Mouse (Mus musculus) hindlimb bud, embryonic 11.5 days (tissue): Measurements from ENCODE around the gene Zfp692.
"Not testable (repeated sequence)": the region's sequence is repeated elsewhere in the genome, so short reads cannot be mapped to it uniquely, and the experiment has no call there.

Source experiments
- DNase-seq: peaks from one replicate; pipeline ENCODE4 v3.0.0-alpha.2; 2012; ENCODE audit warnings: low read depth, low spot score; ENCODE audit errors: extremely low spot score

Gene Zfp692

DNA sequence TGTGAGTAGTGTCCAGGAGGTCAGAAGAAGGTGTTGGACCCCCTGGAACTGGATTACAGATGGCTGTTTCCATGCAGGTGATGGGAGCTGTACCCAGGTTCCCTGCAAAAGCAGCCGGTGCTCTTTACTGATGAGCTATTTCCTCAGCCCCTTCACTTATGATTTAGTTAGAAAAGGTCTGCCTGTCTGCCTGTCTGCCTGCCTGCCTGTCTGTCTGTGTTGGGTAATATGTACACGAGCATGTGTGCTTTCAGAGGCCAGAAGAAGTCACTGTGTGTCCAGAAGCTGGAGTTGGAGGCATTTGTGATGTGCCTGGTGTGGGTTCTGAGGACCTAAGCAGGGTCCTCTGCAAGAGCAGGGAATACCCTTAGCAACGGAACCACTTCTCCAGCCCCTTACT lies 46.8 kb downstream of the Zfp692 start:
- no peak for DNase-seq

DNA sequence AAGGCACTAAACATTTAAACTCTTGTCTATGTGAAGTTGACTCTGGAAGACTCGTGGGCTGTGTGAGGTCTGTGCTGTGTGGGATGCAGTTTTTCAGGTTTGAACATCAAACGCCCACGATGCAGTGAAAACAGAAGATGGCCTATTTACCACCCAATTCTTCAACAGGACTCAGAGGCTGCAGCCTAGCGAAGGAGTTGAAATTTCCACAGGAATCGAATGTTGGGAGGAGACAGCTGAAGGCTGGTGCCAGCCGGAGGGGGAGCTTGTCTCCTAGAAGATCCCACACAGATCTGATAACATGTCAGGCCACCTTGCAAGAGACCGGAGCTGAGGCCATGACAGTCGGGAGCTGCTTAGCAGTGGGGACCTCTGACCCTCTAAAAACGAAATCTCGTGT lies 47.6 kb downstream of the Zfp692 start:
- no peak for DNase-seq

DNA sequence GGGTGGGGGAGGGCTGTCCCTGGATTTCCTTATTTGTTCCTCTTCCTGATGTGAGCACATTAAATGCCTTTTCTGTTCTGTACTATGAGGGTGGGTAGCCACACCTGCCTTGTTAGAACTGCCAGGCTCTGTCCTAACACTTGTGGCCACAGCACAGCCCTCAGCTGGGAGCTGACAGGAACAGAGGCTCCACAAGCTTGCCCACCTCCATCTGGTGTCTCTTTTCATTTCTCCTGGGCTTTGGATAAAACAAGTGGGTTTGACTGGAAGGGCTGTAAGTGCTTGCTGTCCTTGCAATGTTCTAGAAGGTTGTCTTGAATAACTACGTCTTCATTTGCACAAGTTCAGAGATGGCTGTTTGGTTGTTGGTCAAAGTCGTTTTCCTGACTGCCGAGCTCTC lies 48.1 kb downstream of the Zfp692 start:
- DNase-seq: no peak

DNA sequence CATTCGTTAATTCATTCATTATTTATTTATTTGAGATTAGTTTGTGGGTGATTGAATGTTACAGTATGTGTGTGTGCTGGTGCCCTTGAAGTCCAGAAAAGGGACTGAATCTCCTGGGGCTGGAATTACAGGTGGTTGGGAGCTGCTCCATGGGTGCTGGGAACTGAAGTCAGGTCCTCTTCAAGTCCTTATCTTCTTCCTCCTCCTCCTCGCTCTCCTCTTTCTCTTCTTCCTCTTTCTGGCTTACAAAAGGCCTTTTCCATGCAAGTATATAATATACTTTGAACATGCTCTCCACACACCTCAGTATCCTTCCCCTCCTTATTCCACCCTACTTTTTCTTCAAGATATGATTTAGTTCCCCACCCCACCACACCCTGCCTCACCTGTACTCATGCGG lies 50.2 kb downstream of the Zfp692 start:
- no peak for DNase-seq

DNA sequence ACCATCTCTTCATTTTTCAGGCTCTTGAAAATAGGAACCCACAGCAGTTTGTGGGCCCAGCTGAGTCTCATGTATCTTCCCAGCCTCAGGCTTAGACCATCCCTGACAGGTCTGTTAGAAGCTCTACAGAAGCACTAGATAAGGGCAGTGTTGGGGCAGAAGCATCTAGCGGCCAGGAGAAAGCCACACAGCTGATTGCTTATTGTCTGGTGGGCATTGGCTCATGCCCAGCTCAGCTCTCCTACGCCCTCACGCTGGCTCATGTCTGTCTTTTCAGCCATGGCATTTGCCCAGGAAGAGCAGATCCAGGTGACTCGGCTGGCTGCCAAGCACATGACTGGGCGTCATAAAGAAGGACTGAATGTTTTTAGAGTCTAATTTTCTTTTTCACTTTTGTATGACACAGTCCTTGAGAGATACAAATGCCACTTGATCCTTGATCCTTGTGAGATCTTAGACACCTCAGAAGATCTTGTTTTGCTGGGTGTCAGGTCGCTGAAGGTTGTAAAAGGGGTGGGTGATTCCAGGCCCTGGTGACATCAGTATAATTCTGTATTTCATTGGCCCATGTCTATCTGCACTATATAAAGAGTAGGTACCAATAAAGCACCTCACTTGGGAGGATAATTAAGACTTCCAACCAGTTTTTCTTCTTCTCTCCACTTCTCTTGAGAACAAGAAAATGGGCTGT lies 51.1 kb downstream of the Zfp692 start:
- DNase-seq: no peak

DNA sequence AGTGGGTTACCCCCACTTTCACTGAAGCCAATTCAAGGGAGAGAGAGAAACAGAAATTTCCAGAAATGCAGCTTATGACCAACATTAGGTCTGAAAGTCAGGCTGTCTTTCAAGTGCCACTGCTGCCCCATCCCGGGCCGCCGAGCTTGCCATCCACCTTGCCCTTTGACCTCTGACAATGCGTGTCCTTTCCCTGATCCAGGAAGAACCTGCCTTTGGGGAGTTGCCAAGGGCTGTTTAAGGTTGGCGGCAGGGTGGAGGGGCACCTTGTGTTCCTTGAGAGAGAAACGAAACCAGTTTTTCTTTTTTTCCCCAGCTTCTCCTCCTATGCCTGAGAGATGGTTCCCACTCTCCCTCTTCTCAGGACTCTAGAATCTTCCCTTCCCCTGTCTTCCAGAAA lies 55.7 kb downstream of the Zfp692 start:
- DNase-seq: not testable (repeated sequence)
